Mouse (Mus musculus): Measurements from ENCODE around the gene Dennd4a. TPM values are rescaled to one million over a fixed set of nuclear protein-coding genes. Genes with fewer than 3 reads are reported as not detected.

Dennd4a gene
- total and polyA plus RNA-seq, 3 experiments: 22.6 to 41.1 (median 37.1) TPM

DNA sequence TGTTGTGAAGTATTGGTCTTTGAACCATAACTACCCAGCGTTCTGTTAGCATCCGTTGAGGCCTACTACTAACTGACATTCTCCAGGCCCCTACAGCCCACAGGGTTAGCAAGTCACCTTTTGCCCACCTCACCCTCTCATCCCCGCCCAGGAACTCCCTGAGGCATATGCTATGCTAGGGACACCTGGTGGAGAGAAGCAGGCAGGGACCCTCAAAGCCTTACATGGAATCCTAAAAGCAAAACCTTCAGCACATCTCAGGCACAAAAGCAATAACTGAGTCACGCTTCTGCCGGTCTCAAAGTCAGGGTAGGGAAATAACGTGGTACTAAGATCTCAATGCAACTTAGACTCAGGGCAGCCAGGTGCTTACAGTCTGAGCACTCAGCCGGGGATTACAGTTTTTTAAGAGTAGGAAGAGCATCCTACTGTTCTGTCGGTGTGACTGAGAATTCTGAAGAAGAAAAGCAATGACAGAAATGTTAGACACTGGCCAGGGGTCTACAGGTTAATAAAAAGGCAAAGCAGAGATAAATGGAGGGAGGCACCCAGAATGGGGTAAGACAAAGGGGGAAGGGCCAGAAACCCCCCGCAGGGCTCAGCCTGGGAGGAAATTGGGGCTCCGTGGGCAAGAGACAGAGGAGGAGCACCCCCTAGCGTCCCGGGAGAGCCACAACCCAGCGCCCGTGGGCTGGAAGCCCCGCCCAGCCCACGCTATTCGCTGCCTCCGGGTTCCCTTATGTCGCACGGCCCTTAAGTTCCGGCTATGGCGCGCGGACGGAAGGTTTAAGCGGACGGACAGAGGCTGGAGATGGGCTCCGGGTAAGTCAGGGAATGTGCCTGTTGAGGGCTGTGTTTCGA is 149.2 kb downstream of the Dennd4a start, which contains the start of gene Ints14 (continued):
- TF ChIP-seq RAD21 (IDR thresholded peaks at IDR 0.05; ENCODE audit: low read depth, low read length) (peak; percentile 92), ELF1 (IDR thresholded peaks at IDR 0.05; ENCODE audit: low read depth, low read length) (peak; percentile 87), MEF2A (IDR thresholded peaks at IDR 0.05; ENCODE audit: borderline replicate concordance, low read depth, low read length) (peak; percentile 33; the same call in 1 of the 2 replicates), E2F4 (IDR thresholded peaks at IDR 0.05; ENCODE audit: insufficient replicate concordance, low read depth, low read length) (no peak), USF2 (conservative IDR thresholded peaks at IDR 0.05; ENCODE audit: low read depth, low read length) (no peak), JUN (IDR thresholded peaks at IDR 0.05; ENCODE audit: insufficient read depth, low read depth, low read length) (no peak), KAT2A (IDR thresholded peaks at IDR 0.05; ENCODE audit: insufficient replicate concordance, low read length) (peak; percentile 46; the same call in 1 of the 2 replicates), MAX (IDR thresholded peaks at IDR 0.05; ENCODE audit: low read length) (no peak; the same call in 1 of the 2 replicates), TBP (conservative IDR thresholded peaks at IDR 0.05; ENCODE audit: low read depth, low read length) (peak; percentile 88), IRF4 (IDR thresholded peaks at IDR 0.05; ENCODE audit: low read depth, low read length) (peak; percentile 76), SMC3 (IDR thresholded peaks at IDR 0.05; ENCODE audit: low read depth, low read length) (peak; percentile 62), ZMIZ1 (IDR thresholded peaks at IDR 0.05; ENCODE audit: low read depth, low read length) (peak; percentile 82), EP300 (IDR thresholded peaks at IDR 0.05; ENCODE audit: low read length) (no peak), SIN3A (IDR thresholded peaks at IDR 0.05; ENCODE audit: low read length) (peak; percentile 74; the same call in 1 of the 2 replicates), GABPA (IDR thresholded peaks at IDR 0.05; ENCODE audit: insufficient replicate concordance, low read depth, low read length) (no peak; the same call in 1 of the 2 replicates), ETS1 (conservative IDR thresholded peaks at IDR 0.05; ENCODE audit: low read depth, low read length) (0 out of 2 replicates have a peak, but pooled peaks have one; percentile 10), USF1 (IDR thresholded peaks at IDR 0.05; ENCODE audit: low read depth, low read length) (no peak), PAX5 (IDR thresholded peaks at IDR 0.05; ENCODE audit: low read length) (no peak), ZNF384 (IDR thresholded peaks at IDR 0.05; ENCODE audit: low read depth, low read length) (no peak), HCFC1 (IDR thresholded peaks at IDR 0.05; ENCODE audit: low read depth, low read length) (peak; percentile 89), NELFE (IDR thresholded peaks at IDR 0.05; ENCODE audit: low read depth, low read length) (peak; percentile 86)

DNA sequence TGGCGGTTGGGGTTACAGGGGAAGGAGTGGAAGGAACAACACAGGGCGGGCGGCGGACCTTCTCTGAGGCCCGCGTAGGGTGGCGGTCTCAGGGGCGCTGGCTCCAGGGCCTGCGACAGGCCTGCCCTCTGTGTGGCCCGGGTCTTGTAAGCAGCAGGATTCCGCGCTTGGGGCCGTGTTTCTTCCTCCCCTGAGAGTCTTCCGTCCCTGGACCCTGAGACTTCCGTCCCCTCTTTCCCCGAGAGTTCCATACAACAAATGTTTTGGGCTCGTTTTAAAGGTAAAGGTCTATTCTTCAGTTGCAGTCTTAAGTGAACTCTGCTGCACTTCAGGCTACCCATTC is 149.8 kb downstream of the Dennd4a start:
- in situ Hi-C loops (cut with MboI; ENCODE audit: low pct_ligation_motif_present, low pct_unique_long_range_greater_than_20kb, low sequenced_read_pairs): no loop called here
- H3K4me3 ChIP-seq (replicated peaks in 1 of 3; ENCODE audit: low read depth in 2 of 3, low read length in 2 of 3, poor library complexity in 1 of 3): peak overlapping the region; percentile 66 to 82 (median 68)

More for the DNA sequence above, 149.8 kb downstream of the Dennd4a start:
- dilution Hi-C loops (cut with MboI; ENCODE audit: extremely low pct_ligation_motif_present, extremely low pct_unique_long_range_greater_than_20kb, low sequenced_read_pairs): no loop called here
- no peak for DNase-seq (ENCODE audit: extremely low read depth)
- no peaks in the 10 kb centered on the region for H3K9me3 ChIP-seq (replicated peaks; ENCODE audit: low read length)
- H3K4me2 ChIP-seq (ENCODE audit: insufficient read depth, low read depth, poor library complexity, severe bottlenecking): peak overlapping the region; percentile 19; the same call in 1 of the 2 replicates
- peak overlapping the region; percentile 72 for H3K9ac ChIP-seq (ENCODE audit: insufficient read depth, low read depth)
- peaks cover 12% of the 10 kb centered on the region for H3K79me2 ChIP-seq (replicated peaks; ENCODE audit: control insufficient read depth, extremely low read depth, insufficient read depth, poor library complexity, severe bottlenecking)
- TF ChIP-seq MEF2A (IDR thresholded peaks at IDR 0.05; ENCODE audit: borderline replicate concordance, low read depth, low read length) (no peak), PAX5 (IDR thresholded peaks at IDR 0.05; ENCODE audit: low read length) (no peak), RAD21 (IDR thresholded peaks at IDR 0.05; ENCODE audit: low read depth, low read length) (no peak), JUND (conservative IDR thresholded peaks at IDR 0.05; ENCODE audit: low read depth, low read length) (no peak), CHD2 (IDR thresholded peaks at IDR 0.05; ENCODE audit: low read length) (no peak), MAX (IDR thresholded peaks at IDR 0.05; ENCODE audit: low read length) (0 out of 2 replicates have a peak, but pooled peaks have one; percentile 5), HCFC1 (IDR thresholded peaks at IDR 0.05; ENCODE audit: low read depth, low read length) (0 out of 2 replicates have a peak, but pooled peaks have one; percentile 27), ZKSCAN1 (IDR thresholded peaks at IDR 0.05; ENCODE audit: borderline replicate concordance, low read depth, low read length) (no peak), RCOR1 (conservative IDR thresholded peaks at IDR 0.05; ENCODE audit: low read depth, low read length) (no peak), UBTF (IDR thresholded peaks at IDR 0.05; ENCODE audit: low read depth, low read length) (peak; percentile 63), USF1 (IDR thresholded peaks at IDR 0.05; ENCODE audit: low read depth, low read length) (no peak), MYC (IDR thresholded peaks at IDR 0.05; ENCODE audit: low read depth, low read length) (no peak), ELF1 (IDR thresholded peaks at IDR 0.05; ENCODE audit: low read depth, low read length) (no peak), IRF4 (IDR thresholded peaks at IDR 0.05; ENCODE audit: low read depth, low read length) (no peak), E2F4 (IDR thresholded peaks at IDR 0.05; ENCODE audit: insufficient replicate concordance, low read depth, low read length) (no peak), JUN (IDR thresholded peaks at IDR 0.05; ENCODE audit: insufficient read depth, low read depth, low read length) (no peak), NELFE (IDR thresholded peaks at IDR 0.05; ENCODE audit: low read depth, low read length) (no peak), SIN3A (IDR thresholded peaks at IDR 0.05; ENCODE audit: low read length) (no peak; the same call in none of the 2 replicates), ZMIZ1 (IDR thresholded peaks at IDR 0.05; ENCODE audit: low read depth, low read length) (peak; percentile 9; the same call in 1 of the 2 replicates), ZC3H11A (IDR thresholded peaks at IDR 0.05; ENCODE audit: low read depth, low read length) (no peak), POLR2A (IDR thresholded peaks at IDR 0.05; ENCODE audit: low read depth, low read length) (no peak), TBP (conservative IDR thresholded peaks at IDR 0.05; ENCODE audit: low read depth, low read length) (peak; percentile 2; the same call in 1 of the 2 replicates), KAT2A (IDR thresholded peaks at IDR 0.05; ENCODE audit: insufficient replicate concordance, low read length) (0 out of 2 replicates have a peak, but pooled peaks have one; percentile 4), CHD1 (IDR thresholded peaks at IDR 0.05; ENCODE audit: low read depth, low read length) (no peak)
- peak overlapping the region; percentile 31; the same call in 1 of the 2 replicates for H3K27ac ChIP-seq (ENCODE audit: insufficient read depth, low read depth)
- no peaks in the 10 kb centered on the region for H3K27me3 ChIP-seq (replicated peaks)
- peaks cover 28 to 36% of the 10 kb centered on the region in 2 experiments for H3K36me3 ChIP-seq (replicated peaks in 1 of 2; ENCODE audit: control insufficient read depth in 1 of 2, insufficient read depth in 1 of 2, low read length in 1 of 2)
- peaks cover 0 to 33% of the 10 kb centered on the region in 2 experiments; a peak in 2 of 4 replicates for H3K4me1 ChIP-seq (ENCODE audit: control insufficient read depth in 1 of 2, insufficient read depth in 2 of 2)

All from CH12.LX (cell line).